Mouse (Mus musculus): Measurements from ENCODE around the gene Mctp1. TPM values are rescaled to one million over a fixed set of nuclear protein-coding genes. Genes with fewer than 3 reads are reported as not detected.
A peak's percentile ranks its signal among the peaks of the same experiment; 100 is the strongest.
"Not testable (repeated sequence)": the region's sequence is repeated elsewhere in the genome, so short reads cannot be mapped to it uniquely, and the experiment has no call there.

Mctp1 gene
- polyA plus RNA-seq, 1 experiment from 2014 or later, result 1.1 TPM

DNA sequence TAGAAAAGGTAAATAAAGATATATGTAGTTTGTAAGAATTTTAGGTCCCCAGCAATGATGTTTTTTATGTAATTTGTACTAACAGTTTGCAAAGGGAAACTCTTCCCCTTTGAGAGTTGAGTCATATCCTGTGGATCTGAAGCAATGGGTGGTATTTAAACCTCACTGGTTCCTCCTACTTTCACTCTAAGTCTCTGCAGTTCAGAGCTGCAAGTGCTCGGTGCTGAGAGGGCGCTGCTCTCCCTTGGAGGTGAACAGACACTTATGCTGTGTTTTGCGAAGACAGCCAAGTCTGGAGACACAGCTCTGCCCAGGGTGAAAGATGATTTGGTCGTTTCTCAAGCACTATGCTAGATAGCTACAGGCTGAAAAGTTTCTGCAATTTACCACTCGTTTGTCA is 195.1 kb downstream of the Mctp1 start:
- Histone ChIP-seq H3K27ac (replicated peaks) (no peak overlapping the region), H3K9me3 (no peaks in the 10 kb centered on the region), H3K4me2 (no peak overlapping the region), H3K4me3 (no peak overlapping the region), H3K36me3 (no peaks in the 10 kb centered on the region), H3K4me1 (replicated peaks) (no peaks in the 10 kb centered on the region), H3K9ac (no peak overlapping the region), H3K27me3 (no peaks in the 10 kb centered on the region)
- 49% methylated on average over 5 of the region's 5 CpGs for WGBS
- no peak for ATAC-seq (ENCODE audit: low read depth)

DNA sequence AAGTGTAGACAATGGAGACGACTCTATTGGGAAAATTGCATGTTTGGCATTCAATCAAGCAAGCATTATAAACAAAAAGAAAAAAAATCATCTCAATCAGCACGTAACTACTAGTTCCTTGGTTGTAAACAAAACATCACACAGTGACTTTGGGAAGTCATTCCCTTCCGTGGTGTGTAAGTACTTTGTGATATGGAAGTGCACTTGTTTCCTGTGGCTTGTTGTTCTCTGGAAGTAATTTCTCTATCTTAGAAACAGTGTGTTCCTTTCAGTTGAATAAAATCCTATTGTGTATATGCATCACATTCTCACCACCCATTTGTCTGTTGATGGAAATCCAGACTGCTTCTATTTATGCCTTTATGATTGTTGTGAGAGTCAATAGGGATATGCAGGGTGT is 201.1 kb downstream of the Mctp1 start:
- Histone ChIP-seq H3K9ac (no peak overlapping the region), H3K36me3 (no peaks in the 10 kb centered on the region), H3K4me1 (replicated peaks) (no peaks in the 10 kb centered on the region), H3K9me3 (no peaks in the 10 kb centered on the region), H3K4me3 (no peak overlapping the region), H3K27ac (replicated peaks) (no peak overlapping the region), H3K4me2 (no peak overlapping the region), H3K27me3 (no peaks in the 10 kb centered on the region)
- WGBS, result 77% methylated on average over 3 of the region's 3 CpGs
- no peak for ATAC-seq (ENCODE audit: low read depth)

DNA sequence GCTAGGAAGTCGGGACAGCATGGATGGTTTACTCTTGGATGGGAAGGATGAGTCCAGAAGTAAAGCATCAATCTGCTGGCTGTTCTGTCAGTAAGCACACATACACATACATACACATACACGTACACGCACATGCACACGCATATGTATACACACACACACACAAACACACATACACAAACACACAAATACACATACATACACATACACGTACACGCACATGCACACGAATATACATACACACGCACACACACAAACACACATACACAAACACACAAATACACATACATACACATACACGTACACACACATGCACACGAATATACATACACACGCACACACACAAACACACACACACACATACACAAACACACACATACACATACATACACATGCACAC is 206.4 kb downstream of the Mctp1 start:
- not testable (repeated sequence) for H3K4me3 ChIP-seq; H3K36me3 ChIP-seq; H3K27ac ChIP-seq (replicated peaks); H3K27me3 ChIP-seq; H3K9ac ChIP-seq; H3K4me2 ChIP-seq; H3K4me1 ChIP-seq (replicated peaks); H3K9me3 ChIP-seq
- WGBS, result 86% methylated on average over 11 of the region's 11 CpGs
- ATAC-seq (ENCODE audit: low read depth), result peak; percentile 59; the same call in 1 of the 2 replicates

DNA sequence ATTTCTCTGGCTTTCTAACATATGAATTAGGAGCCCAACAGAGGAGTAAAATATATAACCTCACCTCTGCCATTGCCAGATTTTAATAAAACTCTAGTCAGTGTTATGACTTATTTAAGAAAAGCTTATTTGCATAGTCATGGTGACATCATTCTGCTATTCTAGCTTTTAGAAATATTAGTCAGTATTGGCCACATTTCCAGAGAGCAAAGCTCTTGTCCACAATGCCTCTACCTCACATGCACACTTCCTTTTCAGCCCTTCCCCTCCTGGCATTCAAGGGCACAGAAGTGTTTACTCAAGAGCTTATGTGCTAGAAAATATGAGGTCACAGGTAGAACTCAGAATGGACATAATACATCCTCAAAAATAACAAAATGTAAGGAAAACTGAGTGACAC is 206.9 kb downstream of the Mctp1 start:
- no peak for ATAC-seq (ENCODE audit: low read depth)
- Histone ChIP-seq H3K9ac (no peak overlapping the region), H3K36me3 (no peaks in the 10 kb centered on the region), H3K4me1 (replicated peaks) (no peaks in the 10 kb centered on the region), H3K4me3 (no peak overlapping the region), H3K27me3 (no peaks in the 10 kb centered on the region), H3K4me2 (no peak overlapping the region), H3K9me3 (no peaks in the 10 kb centered on the region), H3K27ac (replicated peaks) (no peak overlapping the region)

DNA sequence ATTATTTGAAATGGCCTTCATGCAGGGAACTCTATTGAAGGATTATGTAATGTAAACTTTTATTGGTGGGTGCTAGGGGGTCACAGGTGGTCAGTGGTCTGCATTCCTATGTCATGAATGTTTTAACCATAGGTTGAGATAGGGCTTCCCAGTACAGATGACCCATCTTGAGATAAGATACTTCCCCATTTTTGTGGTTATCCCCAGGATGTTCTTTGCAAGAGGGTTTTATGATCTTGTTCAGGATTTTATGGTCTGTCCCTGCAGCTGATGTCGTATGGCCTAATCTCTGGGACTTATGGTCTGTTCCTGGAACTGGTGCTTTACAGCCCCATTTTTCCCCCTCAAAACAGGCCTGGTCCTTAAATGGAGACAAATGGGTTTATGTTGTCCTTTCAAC is 207.4 kb downstream of the Mctp1 start:
- H3K9ac ChIP-seq, result no peak overlapping the region
- H3K36me3 ChIP-seq, result no peaks in the 10 kb centered on the region
- no peaks in the 10 kb centered on the region for H3K9me3 ChIP-seq
- no peaks in the 10 kb centered on the region for H3K27me3 ChIP-seq
- 14% methylated on average over 1 of the region's 1 CpGs for WGBS
- no peak overlapping the region for H3K27ac ChIP-seq (replicated peaks)
- H3K4me2 ChIP-seq, result no peak overlapping the region
- no peaks in the 10 kb centered on the region for H3K4me1 ChIP-seq (replicated peaks)
- H3K4me3 ChIP-seq, result no peak overlapping the region
- ATAC-seq (ENCODE audit: low read depth), result no peak

DNA sequence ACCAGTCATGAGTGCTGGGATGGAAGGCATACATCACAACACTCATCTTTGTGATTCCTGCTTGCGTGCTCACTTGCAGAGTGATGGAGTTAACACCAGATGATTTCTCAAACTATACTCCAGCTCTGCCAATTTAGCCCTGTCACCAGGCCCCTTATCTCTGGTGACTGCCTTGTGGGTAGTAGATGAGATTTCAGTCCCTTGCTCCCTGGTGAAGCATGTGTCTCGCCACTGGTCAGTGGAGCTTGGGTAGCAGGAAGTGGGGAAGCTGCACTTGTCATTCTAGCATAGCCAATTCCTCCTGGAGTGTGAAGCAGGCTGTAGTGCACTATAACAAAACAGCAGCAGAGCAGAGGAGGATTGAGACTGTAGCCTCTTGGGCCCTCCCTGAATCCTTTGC is 208.6 kb downstream of the Mctp1 start:
- ATAC-seq (ENCODE audit: low read depth), result no peak
- no peaks in the 10 kb centered on the region for H3K4me1 ChIP-seq (replicated peaks)
- no peak overlapping the region for H3K9ac ChIP-seq
- H3K4me3 ChIP-seq, result no peak overlapping the region
- no peak overlapping the region for H3K27ac ChIP-seq (replicated peaks)
- H3K4me2 ChIP-seq, result no peak overlapping the region
- H3K9me3 ChIP-seq, result no peaks in the 10 kb centered on the region
- 92% methylated on average over 2 of the region's 2 CpGs for WGBS
- H3K36me3 ChIP-seq, result no peaks in the 10 kb centered on the region
- no peaks in the 10 kb centered on the region for H3K27me3 ChIP-seq

DNA sequence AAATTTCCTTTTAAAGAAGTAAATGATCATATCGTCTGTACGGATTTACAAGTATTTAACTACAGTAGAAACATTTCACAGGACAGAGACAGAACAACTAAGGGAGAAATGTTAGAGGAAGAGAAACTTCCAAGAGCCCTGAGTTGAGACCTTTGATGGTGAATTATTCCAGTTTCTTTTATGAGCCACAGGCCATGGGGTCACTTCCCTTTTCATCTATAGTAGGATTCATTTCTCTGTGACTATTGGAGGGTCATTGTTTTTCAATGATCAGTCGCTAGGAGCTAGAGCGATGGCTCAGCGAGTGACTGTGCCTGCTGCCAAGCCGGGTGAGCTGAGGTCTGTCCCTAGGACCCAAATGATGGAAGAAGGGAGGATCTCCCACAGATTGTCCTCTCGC is 212.7 kb downstream of the Mctp1 start:
- no peaks in the 10 kb centered on the region for H3K9me3 ChIP-seq
- no peaks in the 10 kb centered on the region for H3K27me3 ChIP-seq
- 55% methylated on average over 7 of the region's 7 CpGs for WGBS
- H3K36me3 ChIP-seq, result no peaks in the 10 kb centered on the region
- H3K27ac ChIP-seq (replicated peaks), result no peak overlapping the region
- H3K4me1 ChIP-seq (replicated peaks), result no peaks in the 10 kb centered on the region
- H3K9ac ChIP-seq, result no peak overlapping the region
- no peak overlapping the region for H3K4me2 ChIP-seq
- no peak for ATAC-seq (ENCODE audit: low read depth)
- no peak overlapping the region for H3K4me3 ChIP-seq

DNA sequence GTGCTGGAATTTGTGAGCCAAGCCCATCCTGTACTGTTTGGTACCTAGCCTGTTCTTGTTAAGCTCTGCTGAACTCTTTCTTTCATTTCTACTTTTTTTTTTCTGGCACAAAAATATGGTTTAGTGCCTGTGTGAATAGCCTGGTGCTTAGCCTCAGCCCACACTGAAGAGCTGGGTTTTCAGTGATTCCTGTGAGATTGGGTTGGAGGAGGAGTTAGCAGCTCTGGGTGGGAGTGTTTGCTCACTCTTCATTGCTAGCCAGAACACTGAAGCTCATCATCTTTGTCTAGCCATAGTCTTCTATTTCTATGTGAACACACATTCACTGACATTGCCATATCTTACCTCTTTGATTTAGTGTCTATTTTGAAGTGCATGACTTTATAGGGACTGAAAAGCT is 225.1 kb downstream of the Mctp1 start:
- Histone ChIP-seq H3K4me1 (replicated peaks) (no peaks in the 10 kb centered on the region), H3K9me3 (no peaks in the 10 kb centered on the region), H3K4me3 (no peak overlapping the region), H3K36me3 (no peaks in the 10 kb centered on the region), H3K27ac (replicated peaks) (no peak overlapping the region), H3K27me3 (no peaks in the 10 kb centered on the region), H3K9ac (no peak overlapping the region), H3K4me2 (no peak overlapping the region)
- ATAC-seq (ENCODE audit: low read depth), result no peak

DNA sequence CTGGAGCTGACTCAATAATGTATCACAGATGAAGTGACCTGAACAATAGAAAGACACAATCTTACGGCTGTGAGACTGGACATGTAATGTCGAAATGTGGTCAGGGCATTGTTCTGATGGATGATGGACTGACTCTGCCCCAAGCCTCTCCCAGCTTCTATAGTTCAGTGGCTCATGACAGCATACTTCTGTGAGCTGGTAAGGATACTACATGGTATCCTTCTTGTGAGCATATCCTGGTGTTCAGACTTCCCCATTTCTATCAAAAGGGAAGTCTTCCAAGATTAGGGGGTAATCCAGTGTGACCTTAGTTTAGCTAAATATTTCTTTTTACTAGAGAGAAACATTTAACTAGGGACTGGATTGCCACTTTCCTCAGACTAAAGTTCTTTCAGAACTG is 227.2 kb downstream of the Mctp1 start:
- Histone ChIP-seq H3K4me3 (no peak overlapping the region), H3K27me3 (no peaks in the 10 kb centered on the region), H3K9me3 (no peaks in the 10 kb centered on the region), H3K36me3 (no peaks in the 10 kb centered on the region), H3K9ac (no peak overlapping the region), H3K4me1 (replicated peaks) (no peaks in the 10 kb centered on the region), H3K27ac (replicated peaks) (no peak overlapping the region), H3K4me2 (no peak overlapping the region)
- no peak for ATAC-seq (ENCODE audit: low read depth)
- whole genome bisulfite sequencing, result 62% methylated on average over 2 of the region's 2 CpGs

DNA sequence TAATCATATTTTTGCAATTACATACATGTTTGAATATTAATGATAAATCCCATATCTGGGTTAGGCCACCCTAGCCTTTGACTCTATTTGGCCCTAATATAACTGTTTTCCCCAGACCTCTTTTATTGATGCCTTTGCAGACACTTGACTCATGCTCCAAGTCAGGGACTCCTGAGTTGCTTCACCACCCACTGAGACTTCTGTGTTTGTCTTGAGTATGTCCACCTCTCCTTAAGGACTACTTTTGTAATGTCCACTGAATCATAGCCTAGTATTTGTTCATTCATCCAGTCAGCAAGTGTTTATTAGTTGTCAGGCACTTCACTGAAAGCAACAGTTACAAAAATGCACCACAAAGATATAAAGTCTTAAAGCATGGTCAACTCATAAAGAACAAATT is 235.8 kb downstream of the Mctp1 start:
- no peaks in the 10 kb centered on the region for H3K9me3 ChIP-seq
- ATAC-seq (ENCODE audit: low read depth), result no peak
- H3K36me3 ChIP-seq, result no peaks in the 10 kb centered on the region
- H3K9ac ChIP-seq, result no peak overlapping the region
- no peaks in the 10 kb centered on the region for H3K27me3 ChIP-seq
- H3K4me2 ChIP-seq, result no peak overlapping the region
- no peak overlapping the region for H3K4me3 ChIP-seq
- H3K4me1 ChIP-seq (replicated peaks), result no peaks in the 10 kb centered on the region
- no peak overlapping the region for H3K27ac ChIP-seq (replicated peaks)

DNA sequence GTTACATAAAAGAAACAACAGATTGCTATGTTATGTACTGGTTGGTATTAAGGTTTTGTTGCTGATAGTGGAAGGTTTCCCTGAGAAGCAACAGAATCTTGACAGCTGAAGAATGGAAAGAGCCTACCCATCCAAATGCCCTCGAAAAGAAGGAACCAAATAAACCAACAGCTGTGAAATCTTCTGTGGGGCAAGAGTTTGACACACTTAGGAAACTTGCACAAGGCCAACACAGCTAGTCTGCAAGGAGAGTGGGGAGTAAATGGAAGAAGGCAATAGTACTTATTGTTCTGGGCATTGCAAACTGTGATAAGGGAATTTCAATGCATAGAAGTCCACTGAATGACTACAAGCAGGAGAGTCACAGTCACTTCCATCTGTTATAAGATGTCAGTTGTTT is 236.2 kb downstream of the Mctp1 start:
- WGBS, result 62% methylated on average over 1 of the region's 1 CpGs
- Histone ChIP-seq H3K27ac (replicated peaks) (no peak overlapping the region), H3K4me2 (no peak overlapping the region), H3K4me1 (replicated peaks) (no peaks in the 10 kb centered on the region), H3K4me3 (no peak overlapping the region), H3K9ac (no peak overlapping the region), H3K36me3 (no peaks in the 10 kb centered on the region), H3K9me3 (no peaks in the 10 kb centered on the region), H3K27me3 (no peaks in the 10 kb centered on the region)
- no peak for ATAC-seq (ENCODE audit: low read depth)

DNA sequence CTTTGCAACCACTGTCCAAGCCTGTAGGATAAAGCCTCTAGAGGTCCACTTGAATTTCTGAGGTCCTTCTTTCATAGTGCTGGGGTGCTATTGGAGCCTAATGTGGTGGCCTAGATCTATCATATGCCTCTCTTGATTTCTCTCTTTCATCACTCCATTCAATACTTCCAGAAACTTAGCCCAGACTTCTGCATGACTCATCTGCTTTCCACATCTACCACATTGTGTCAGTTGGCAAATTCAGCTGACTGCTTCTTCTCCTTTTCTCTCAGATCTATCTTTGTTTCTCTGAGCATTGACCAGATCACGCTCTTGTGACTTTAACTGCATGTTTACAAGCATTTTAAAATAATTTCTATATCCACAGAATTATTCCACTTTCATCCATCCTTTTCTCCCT is 249.4 kb downstream of the Mctp1 start:
- Histone ChIP-seq H3K9ac (no peak overlapping the region), H3K36me3 (no peaks in the 10 kb centered on the region), H3K27me3 (no peaks in the 10 kb centered on the region), H3K4me3 (no peak overlapping the region), H3K4me2 (no peak overlapping the region), H3K4me1 (replicated peaks) (no peaks in the 10 kb centered on the region), H3K9me3 (no peaks in the 10 kb centered on the region), H3K27ac (replicated peaks) (no peak overlapping the region)
- WGBS, result 86% methylated on average over 1 of the region's 1 CpGs
- no peak for ATAC-seq (ENCODE audit: low read depth)

DNA sequence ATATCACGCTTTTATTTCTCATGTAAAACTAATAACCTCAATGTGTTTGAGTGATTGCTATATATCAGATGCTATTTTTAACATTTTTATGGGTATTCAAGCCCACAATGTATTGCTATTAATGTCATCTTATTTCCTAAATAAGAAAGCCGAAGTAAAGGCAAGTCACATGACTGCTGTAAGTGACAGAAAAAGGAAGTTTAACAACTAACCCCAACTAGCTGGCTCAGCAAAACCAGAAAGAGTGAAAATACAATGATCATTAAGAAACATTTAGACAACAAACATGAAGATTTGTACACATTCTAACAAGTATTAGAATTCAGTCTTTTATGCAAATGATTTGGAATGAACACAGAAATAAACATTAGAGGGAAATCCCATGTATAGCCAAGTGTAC is 253.9 kb downstream of the Mctp1 start:
- H3K9ac ChIP-seq, result no peak overlapping the region
- WGBS, result 80% methylated on average over 2 of the region's 2 CpGs
- ATAC-seq (ENCODE audit: low read depth), result no peak

DNA sequence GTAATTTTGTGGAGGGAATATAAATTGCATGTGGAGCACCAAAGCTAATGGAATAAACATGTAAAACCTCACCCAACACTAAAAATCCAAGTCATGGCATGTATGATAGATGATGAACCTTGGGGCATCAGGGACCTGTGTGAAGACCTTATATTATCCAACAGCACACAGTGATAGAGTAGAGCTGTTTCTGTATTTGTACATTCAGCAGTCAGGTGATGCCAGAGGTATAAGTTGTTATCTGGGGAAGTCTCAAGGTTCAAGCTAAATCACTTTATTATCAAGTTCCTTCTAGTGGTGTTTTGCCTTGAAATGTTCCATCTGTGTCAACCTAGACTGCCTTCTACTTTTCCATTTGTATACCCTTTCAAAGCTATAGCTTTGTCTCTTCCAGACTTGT is 275.2 kb downstream of the Mctp1 start:
- no peak overlapping the region for H3K4me2 ChIP-seq
- no peak overlapping the region for H3K9ac ChIP-seq
- H3K4me3 ChIP-seq, result no peak overlapping the region
- no peaks in the 10 kb centered on the region for H3K4me1 ChIP-seq (replicated peaks)
- H3K27ac ChIP-seq (replicated peaks), result no peak overlapping the region
- H3K27me3 ChIP-seq, result no peaks in the 10 kb centered on the region
- no peak for ATAC-seq (ENCODE audit: low read depth)
- H3K9me3 ChIP-seq, result no peaks in the 10 kb centered on the region
- H3K36me3 ChIP-seq, result no peaks in the 10 kb centered on the region

More for the DNA sequence above, 253.9 kb downstream of the Mctp1 start:
- H3K9me3 ChIP-seq, result no peaks in the 10 kb centered on the region
- H3K4me1 ChIP-seq (replicated peaks), result no peaks in the 10 kb centered on the region
- no peak overlapping the region for H3K27ac ChIP-seq (replicated peaks)
- no peaks in the 10 kb centered on the region for H3K36me3 ChIP-seq
- no peak overlapping the region for H3K4me3 ChIP-seq
- no peak overlapping the region for H3K4me2 ChIP-seq
- no peaks in the 10 kb centered on the region for H3K27me3 ChIP-seq
